Mouse (Mus musculus) megakaryocyte, embryonic 14.5 days (primary cell): ENCODE results near the gene Tent4b.

Experiments
- FLI1 ChIP-seq: IDR thresholded peaks from 2 replicates; pipeline ENCODE4 v1.6.1; 2012; ENCODE audit warnings: low read length, inconsistent platforms, mixed read lengths
- GATA1 ChIP-seq: IDR thresholded peaks from 3 replicates; pipeline ENCODE4 v1.6.1; 2012; ENCODE audit warnings: mixed read lengths, low read length, inconsistent platforms, borderline replicate concordance

DNA sequence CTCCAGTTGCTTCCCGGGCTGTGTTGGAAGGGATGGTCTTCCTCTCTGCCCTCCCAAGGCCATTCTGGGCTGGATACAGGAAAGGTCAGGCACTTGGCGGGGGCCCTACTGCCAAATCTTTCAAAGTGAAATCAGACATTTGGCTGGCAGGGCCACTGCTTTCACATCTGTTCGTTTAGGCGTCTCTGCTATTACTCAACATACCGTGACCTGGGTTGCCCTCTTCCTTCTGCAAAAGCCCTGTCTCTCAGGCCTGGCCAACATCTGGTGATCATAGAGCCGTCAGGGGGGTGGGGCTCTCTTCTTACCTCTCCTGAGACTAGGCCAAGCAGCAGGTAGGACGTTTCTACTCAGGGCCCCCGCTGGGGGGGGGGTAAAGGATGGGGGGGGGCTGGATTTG is 83.7 kb downstream of the Tent4b start:
- TF ChIP-seq FLI1 (no peak), GATA1 (no peak)
